Mouse (Mus musculus) G1E-ER4 (cell line): ENCODE results near the gene Kcnk10. TPM values are rescaled to one million over a fixed set of nuclear protein-coding genes. Genes with fewer than 3 reads are reported as not detected.

Experiments used
- GATA1 ChIP-seq: IDR thresholded peaks from one replicate; pipeline ENCODE4 v1.8.0; 2012; ENCODE audit warnings: low read length, inconsistent platforms
- polyA plus RNA-seq: library from polyadenylated mRNA; stranded (reverse); fragments of >175 nt; gene quantifications from 2 replicates; pipeline ENCODE4 v1.2.3, GENCODE M21; 2012

Kcnk10 gene
- polyA plus RNA-seq, 1 experiment: 0.01 TPM

- TF ChIP-seq GATA1: no peak
These were observed 171.5 kb downstream of the Kcnk10 start for GRCm38 (mm10) chr12:98406598-98406997.

- no peak for TF ChIP-seq GATA1
These were observed 172.0 kb downstream of the Kcnk10 start for GRCm38 (mm10) chr12:98406076-98406475.

GRCm38 (mm10) chr12:98396586-98396985 lies 181.5 kb downstream of the Kcnk10 start:
- no peak for TF ChIP-seq GATA1

GRCm38 (mm10) chr12:98394115-98394514 lies 184.0 kb downstream of the Kcnk10 start:
- TF ChIP-seq GATA1: no peak

GRCm38 (mm10) chr12:98391347-98391746 lies 186.8 kb downstream of the Kcnk10 start:
- no peak for TF ChIP-seq GATA1

GRCm38 (mm10) chr12:98389618-98390017 lies 188.5 kb downstream of the Kcnk10 start:
- no peak for TF ChIP-seq GATA1

Other genes with a start within 250 kb of the Kcnk10 start
- 4.9 and 5.1 TPM in 2 replicates for gene Spata7, start 49.8 kb upstream of the Kcnk10 start, polyA plus RNA-seq
- gene Ptpn21, start 159.1 kb upstream of the Kcnk10 start, polyA plus RNA-seq: 2.2 and 5.1 TPM in 2 replicates
- 10.8 and 18.8 TPM in 2 replicates for gene Zc3h14, start 168.7 kb upstream of the Kcnk10 start, polyA plus RNA-seq